Mouse (Mus musculus): ENCODE results near the gene Palmd. TPM values are rescaled to one million over a fixed set of nuclear protein-coding genes. Genes with fewer than 3 reads are reported as not detected.

Palmd gene
- 10 to 100 TPM; 25.3 to 37.5 TPM for total RNA-seq (2021)
- long read RNA-seq, experiment 1, transcript Palmd-201 (8 exons, 2,433 nt) = major isoform, 60 of 63 reads
- long read RNA-seq, experiment 1, partial matches to known transcripts = 2 of 63 reads
- long read RNA-seq, experiment 1, other reads (novel, unspliced or antisense) = 1 of 63 reads
- long read RNA-seq, experiment 2, transcript Palmd-201 (8 exons, 2,433 nt) = major isoform, 43 of 45 reads
- long read RNA-seq, experiment 2, partial matches to known transcripts = 2 of 45 reads
- long read RNA-seq, experiment 2, other reads (novel, unspliced or antisense) = 0 of 45 reads

DNA sequence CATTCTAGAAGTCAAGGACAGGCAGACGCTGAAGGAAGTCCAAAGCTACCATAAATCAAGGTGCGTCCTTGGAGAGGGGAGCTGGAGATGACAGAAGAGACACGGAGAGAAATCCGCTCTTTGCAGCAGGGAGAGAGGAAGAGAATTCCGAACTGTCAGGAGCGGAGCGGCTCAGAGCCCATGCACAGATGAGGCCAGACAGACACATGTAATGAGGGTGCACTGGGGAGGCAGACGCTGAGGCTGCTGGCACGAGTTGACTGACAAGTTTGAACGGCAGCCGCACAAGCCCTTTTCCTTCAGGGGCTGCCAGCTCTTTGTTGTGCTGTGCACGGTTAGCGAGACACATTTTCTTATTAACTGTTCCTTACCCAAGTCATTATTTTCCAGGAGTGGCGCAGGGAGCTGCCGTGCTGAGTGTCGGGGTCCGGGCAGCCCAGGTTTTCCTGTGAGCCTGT is at the start of gene Palmd:
Palmd (minus strand) TSS at position 448 of the 458 bp plus-strand sequence.
- DNase-seq = peak; percentile 76
- no peak for TF ChIP-seq CTCF (IDR thresholded peaks at IDR 0.05)
- intact Hi-C loops (cut with DNase I) = loop anchor here (5.0 to 10.0 kb wide), 3 partner anchors 54 to 94 kb away; no protein-coding TSS in a partner anchor
- peak within 1 kb of the TSS; percentile 93 for H3K27ac ChIP-seq
- H3K4me3 ChIP-seq = peak within 1 kb of the TSS; percentile 79

DNA sequence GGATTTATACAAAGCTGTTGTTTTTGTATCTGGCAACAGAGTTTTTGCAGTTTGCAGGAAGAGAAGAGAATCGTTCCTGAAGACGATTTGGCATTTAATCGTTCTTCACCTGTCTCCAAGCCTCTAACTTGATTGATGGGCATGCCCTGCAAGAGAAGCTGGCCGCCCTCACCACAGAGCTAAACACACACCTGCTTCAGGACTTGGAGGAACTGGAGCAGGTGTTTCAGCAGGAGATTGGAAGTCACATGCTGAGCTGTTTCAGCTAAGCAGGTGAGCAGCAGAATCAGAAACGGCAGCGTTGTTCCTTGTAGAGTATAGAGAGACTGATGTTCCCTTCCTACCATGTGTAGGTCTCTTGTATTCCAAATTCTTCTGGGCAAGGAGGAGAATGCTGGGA is 41.4 kb upstream of the Palmd start:
- Histone ChIP-seq H3K27ac (no peak overlapping the region), H3K4me3 (no peak overlapping the region)
- intact Hi-C loops (cut with DNase I) = no loop called here
- DNase-seq = no peak
- no peak for TF ChIP-seq CTCF (IDR thresholded peaks at IDR 0.05)

DNA sequence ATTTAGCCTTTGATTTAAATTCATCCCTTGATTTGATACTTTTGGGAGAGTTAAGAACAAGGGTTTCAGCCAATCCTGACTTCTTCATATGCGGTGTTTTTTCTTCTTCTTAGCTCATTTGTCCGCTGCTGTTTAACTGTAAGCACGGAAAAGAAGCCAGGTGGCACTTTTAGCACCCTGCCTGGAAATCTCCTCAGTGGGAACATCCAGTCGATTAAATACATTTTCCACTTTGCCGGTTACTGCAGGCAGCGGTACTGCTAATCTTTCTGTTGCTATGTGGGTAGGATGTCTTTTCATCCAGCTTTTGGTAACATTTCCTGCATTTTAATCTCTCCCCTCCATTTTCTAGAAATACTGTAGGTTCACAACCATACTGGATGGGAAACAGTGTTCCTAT is 38.6 kb upstream of the Palmd start:
- Histone ChIP-seq H3K27ac (no peak overlapping the region), H3K4me3 (no peak overlapping the region)
- DNase-seq = no peak
- intact Hi-C loops (cut with DNase I) = no loop called here
- TF ChIP-seq CTCF (IDR thresholded peaks at IDR 0.05) = no peak

DNA sequence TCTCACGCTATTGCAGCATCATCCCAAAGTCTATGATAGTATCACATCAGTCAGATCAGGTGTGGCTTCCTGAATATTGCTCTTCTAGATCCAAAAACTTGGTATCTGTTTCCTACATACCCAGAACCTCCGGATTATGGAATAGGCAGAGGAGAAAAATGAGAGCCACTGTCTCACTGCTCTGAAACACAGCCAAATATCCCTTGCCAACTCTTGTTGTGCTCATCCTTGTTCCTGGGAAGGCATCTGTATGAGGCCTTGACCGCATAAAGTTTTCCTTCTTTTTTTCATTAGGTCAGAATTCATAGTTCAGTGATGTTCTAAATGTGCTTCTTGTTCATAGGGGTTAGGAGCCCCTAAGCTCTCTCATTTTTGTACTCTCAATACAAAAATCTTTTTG is 37.8 kb upstream of the Palmd start:
- no peak overlapping the region for H3K4me3 ChIP-seq
- intact Hi-C loops (cut with DNase I) = no loop called here
- TF ChIP-seq CTCF (IDR thresholded peaks at IDR 0.05) = no peak
- no peak overlapping the region for H3K27ac ChIP-seq
- no peak for DNase-seq

DNA sequence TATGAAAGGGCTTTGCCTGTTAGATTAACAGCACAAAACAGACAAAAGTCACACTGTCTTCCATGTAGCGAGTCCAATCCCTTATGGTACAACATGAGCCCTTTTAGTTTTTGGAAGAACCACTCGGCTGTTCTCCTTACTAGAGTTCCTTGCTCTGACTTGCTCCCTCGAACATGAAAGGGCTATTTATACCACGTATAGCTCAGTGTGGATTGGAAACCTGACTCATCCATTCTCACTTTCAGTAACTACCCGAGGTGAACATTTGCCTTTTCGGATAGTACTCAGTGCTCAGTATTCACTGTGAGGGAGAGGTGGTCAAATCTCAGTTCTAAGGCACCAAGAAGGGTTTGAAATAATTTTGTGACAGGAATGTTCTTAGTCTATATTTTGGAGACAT is 34.6 kb upstream of the Palmd start:
- intact Hi-C loops (cut with DNase I) = no loop called here
- no peak for TF ChIP-seq CTCF (IDR thresholded peaks at IDR 0.05)
- Histone ChIP-seq H3K27ac (no peak overlapping the region), H3K4me3 (no peak overlapping the region)
- DNase-seq = no peak

DNA sequence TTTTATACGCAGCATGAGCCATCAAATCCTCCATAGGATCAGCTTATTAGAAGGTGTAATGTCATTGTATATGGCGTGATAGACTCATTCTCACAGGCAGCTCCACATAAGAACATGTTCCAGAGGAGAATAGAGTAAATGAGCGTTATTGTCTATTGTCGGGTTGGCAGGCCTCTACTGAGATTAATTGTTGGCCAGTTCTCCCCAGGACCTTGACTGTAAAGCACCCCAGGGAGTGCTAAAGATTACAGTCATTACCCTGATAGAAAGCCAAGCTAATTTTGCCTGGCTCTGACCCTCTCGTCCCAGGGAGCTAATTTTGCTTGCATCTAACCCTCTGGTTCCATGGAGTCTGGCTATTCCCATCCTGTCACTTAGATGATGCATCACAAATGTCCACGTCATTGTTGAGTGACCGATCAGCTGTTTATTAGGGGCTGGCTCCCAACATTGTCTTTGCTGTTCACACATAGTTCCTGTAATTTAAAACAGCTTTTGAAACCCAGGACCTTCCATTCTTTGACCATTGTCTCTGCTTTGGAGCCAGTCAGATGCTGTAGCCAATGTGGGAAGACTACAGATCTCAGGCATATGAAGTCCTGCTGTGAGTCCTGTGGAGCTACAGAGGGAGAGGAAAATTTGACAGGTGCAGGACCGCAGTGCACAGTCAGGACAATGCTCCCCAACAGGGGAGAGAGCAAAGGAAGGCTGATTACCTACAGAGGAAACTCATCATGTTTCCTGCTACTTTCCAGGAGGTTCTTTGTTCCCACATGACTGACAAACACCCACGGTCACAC is 33.1 kb upstream of the Palmd start:
- TF ChIP-seq CTCF (IDR thresholded peaks at IDR 0.05) = no peak
- DNase-seq = no peak
- H3K4me3 ChIP-seq = no peak overlapping the region
- no peak overlapping the region for H3K27ac ChIP-seq
- intact Hi-C loops (cut with DNase I) = no loop called here

DNA sequence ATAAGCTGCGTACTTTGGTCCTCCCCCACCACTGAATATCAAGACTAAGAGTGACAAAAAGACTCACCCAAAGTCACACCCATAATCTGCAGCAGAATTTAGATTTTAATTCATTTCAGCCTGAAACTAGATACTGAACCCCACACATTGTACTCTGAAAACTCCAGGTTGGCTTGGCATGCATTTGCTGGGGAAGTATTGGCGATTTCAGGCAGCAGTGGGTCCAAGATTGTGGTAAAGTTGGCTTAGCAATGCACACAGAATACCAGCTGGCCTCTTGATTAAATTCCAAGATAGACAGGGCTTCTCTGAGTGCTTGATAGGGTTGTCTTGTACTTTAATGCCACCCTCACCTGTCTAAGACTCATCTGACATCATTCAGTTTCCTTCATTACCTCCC is 24.2 kb upstream of the Palmd start:
- no peak for DNase-seq
- no peak overlapping the region for H3K4me3 ChIP-seq
- H3K27ac ChIP-seq = no peak overlapping the region
- intact Hi-C loops (cut with DNase I) = no loop called here
- no peak for TF ChIP-seq CTCF (IDR thresholded peaks at IDR 0.05)

DNA sequence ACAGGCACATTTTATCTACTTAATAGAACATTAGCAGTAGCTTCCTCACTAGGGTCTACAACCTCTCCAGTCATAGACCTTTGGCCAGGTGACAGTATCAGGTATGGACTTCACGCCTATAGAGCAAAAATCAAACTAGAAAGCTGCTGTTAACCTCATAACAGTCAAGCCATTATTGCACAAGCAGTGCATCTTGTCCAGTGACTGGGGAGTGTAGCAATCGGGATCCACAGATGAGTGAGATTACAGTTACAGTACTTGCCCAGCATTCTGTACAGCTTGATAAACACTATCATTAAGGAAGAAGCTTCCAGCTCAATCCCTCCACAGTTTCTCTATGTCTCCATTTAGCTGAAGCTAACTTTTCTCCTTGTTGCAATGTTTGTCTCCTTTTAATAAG is 22.4 kb upstream of the Palmd start:
- no peak for TF ChIP-seq CTCF (IDR thresholded peaks at IDR 0.05)
- Histone ChIP-seq H3K27ac (no peak overlapping the region), H3K4me3 (no peak overlapping the region)
- intact Hi-C loops (cut with DNase I) = no loop called here
- no peak for DNase-seq

DNA sequence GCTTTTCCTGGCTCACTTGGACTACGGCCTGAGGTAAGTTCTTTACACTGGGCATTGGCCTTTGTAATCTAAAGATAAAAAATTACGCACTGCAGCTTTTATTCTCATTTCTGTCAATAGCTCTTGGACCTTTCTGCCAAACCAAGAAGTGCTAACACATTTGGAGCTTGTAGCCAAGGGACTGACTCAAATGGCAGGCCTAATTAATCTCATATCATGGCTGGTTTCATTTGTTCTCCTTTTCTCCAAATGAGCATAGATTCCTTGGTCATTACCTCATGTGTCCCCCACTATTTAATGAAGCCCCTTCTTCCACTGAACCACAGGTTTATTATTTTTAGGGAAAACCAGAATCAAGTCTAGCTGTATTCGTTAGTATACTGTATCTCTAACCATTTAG is 19.4 kb upstream of the Palmd start:
- intact Hi-C loops (cut with DNase I) = no loop called here
- no peak for DNase-seq
- no peak overlapping the region for H3K4me3 ChIP-seq
- no peak for TF ChIP-seq CTCF (IDR thresholded peaks at IDR 0.05)
- H3K27ac ChIP-seq = no peak overlapping the region

DNA sequence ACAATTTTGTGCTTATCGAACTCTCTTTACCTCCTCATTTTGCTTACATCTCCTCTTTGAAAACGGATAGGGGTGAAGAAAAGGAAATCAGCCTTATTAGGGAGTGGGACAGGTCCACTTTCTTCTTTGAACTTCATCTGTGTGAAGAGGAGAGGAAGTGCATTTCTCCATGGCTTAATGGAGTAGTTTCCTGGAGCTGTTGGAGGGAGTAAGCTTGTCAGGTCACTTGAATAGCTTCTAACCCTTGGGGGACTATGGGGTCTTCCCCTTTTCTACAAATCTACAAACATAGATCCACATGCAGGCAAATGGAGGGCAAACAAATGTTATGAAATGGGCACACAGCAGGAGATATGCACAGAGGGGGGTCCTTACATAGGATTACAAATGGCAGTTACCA is 17.7 kb upstream of the Palmd start:
- intact Hi-C loops (cut with DNase I) = no loop called here
- H3K27ac ChIP-seq = peak overlapping the region; percentile 53
- no peak for TF ChIP-seq CTCF (IDR thresholded peaks at IDR 0.05)
- no peak for DNase-seq
- H3K4me3 ChIP-seq = no peak overlapping the region

DNA sequence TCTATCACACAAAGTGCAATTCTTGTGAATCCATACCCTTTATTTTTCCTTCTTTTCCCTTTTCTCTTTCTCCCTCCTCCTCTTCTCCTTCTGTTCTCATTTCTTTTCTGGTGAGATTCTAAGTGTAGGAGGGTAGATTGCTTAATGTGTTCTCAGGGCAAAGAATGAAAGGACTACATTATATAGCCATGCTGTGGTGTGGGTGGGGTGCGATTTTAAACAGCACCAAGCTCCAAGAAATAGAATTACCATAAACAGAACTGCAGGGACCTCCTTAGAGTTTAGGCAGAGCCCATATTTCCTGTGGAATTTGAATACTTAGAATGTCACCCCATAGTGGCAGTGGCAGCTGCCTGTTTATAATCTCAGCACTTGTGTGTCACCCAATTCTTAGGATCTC is 17.0 kb upstream of the Palmd start:
- intact Hi-C loops (cut with DNase I) = no loop called here
- Histone ChIP-seq H3K27ac (peak overlapping the region; percentile 53), H3K4me3 (no peak overlapping the region)
- DNase-seq = no peak
- no peak for TF ChIP-seq CTCF (IDR thresholded peaks at IDR 0.05)

DNA sequence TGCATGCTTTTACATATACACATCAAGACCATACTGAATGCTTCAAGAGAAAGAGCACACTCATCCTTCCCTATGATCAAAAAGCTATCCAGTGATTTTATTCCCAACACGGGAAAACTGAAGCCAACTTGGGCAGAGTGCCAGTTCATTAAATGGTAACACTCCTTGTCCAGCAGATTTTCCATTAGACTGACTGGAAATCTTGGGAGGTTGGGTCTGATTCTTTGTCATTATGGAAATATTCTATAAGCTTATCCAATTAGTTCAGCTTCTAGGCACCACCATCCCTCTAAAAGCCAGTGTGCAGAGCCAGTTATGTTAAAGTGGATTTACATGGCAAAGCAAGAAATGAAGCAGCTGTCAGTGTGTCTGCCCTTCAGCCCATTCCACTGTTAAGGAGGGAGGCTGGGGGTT is 16.3 kb upstream of the Palmd start:
- intact Hi-C loops (cut with DNase I) = no loop called here
- H3K27ac ChIP-seq = peak overlapping the region; percentile 53

DNA sequence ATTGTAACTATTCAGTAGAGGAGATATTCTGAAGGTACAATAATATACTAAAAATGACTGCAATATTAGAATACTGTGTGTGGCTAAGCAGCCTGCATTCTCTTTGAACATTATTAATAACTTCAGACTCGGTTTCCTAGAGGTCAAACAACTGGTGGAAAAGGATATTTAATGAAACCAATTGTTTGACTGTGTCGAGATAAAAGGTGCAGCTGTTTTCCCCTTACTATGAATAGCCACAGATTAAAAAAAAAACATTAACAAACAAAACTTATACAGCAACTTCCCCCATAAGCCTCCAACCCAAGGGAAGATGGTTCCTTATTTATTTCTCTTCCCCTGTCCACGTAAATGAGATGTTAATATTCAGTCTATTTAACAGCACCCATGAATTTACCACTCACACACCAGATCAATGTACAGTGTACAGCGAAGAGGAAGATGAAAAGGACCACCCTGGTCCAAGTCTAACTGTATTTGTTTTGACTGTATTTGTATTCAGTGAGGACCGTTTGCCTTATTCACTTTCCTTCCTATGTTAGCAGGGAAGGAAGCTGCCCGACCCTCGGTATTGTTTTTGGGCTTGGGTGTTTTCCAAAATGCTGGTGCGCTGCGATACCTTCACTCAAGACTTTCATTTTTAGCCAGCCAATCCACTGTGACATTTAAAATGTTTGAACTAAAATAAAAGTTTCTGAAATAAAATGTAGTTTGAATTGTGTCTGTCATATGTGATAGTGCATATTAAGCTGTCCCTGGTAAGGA is 13.2 kb upstream of the Palmd start:
- TF ChIP-seq CTCF (IDR thresholded peaks at IDR 0.05) = no peak
- intact Hi-C loops (cut with DNase I) = no loop called here
- H3K4me3 ChIP-seq = peak overlapping the region; percentile 13
- H3K27ac ChIP-seq = peak overlapping the region; percentile 70
- no peak for DNase-seq

More for the DNA sequence above, 16.3 kb upstream of the Palmd start:
- TF ChIP-seq CTCF (IDR thresholded peaks at IDR 0.05) = no peak
- H3K4me3 ChIP-seq = no peak overlapping the region
- no peak for DNase-seq

Measured in gastrocnemius, adult 2 months (tissue).